Mouse (Mus musculus) bone marrow macrophage, adult 2 months (primary cell): ENCODE data around the gene Vwa1.

Experiments
- CTCF ChIP-seq: IDR thresholded peaks from 2 replicates; pipeline ENCODE4 v1.5.1; 2012; ENCODE audit warnings: low read depth, mild to moderate bottlenecking, low read length, moderate library complexity
- POLR2A ChIP-seq: IDR thresholded peaks from 2 replicates; pipeline ENCODE4 v1.6.1; 2012; ENCODE audit warnings: mild to moderate bottlenecking, low read depth, low read length, borderline replicate concordance

- TF ChIP-seq CTCF (no peak), POLR2A (no peak)
Measured at GRCm38 (mm10) chr4:155790021-155790489, 15.6 kb upstream of the Vwa1 start, which contains the start of gene Ankrd65.
